In the genomic region with DNA sequence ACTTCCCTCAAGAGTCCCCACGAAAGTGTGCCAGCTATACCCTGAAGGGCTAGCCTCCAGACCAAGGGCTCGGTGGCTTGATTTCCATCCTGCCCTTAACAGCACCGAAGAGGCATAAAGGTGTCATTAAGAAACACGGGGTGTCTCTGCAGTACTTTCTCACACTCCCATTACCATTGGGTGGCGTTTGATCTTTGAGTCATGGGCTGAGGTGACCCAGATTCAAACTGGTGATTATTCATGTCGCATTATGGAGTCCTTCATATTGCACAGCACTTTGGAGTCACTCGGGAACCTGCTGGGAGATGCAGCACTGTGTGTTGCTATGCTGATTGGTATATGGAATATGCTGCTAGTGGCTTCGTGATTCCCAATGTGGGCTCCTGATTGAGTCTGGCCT, we compare ENCODE assay signal across 14 mouse cellular contexts. TPM values are rescaled to one million over a fixed set of nuclear protein-coding genes. Genes with fewer than 3 reads are reported as not detected.
"Had no signal": no experiment of that assay in that cellular context is flagged by ENCODE, and none has a peak within 500 bp of the region (broad histone marks: within the 10 kb centered on the region; RNA-seq: fewer than 3 reads in every experiment).

No protein-coding gene starts in this region.

- ATAC-seq: liver, postnatal 0 days; lung, postnatal 0 days; midbrain, embryonic 13.5 days; midbrain, embryonic 15.5 days had no signal

- DNase-seq: liver, postnatal 0 days; lung, adult 2 months; lung, postnatal 14 days; lung, postnatal 36 days; right cerebral cortex, postnatal 25 days; right cerebral cortex, postnatal 4 days; thymus, adult 2 months; thymus, postnatal 25 days; thymus, postnatal 4 days had no signal

RNA-seq across cellular contexts. Expression of gene Prickle1, which starts 14.0 kb away (rescaled TPM):
- total RNA-seq: monocyte, adult 5-6 weeks had no signal
- polyA plus RNA-seq: macrophage had no signal
